Mouse (Mus musculus): ENCODE measurements around the gene Mettl17. TPM values are rescaled to one million over a fixed set of nuclear protein-coding genes. Genes with fewer than 3 reads are reported as not detected.

Mettl17 gene
- polyA plus RNA-seq, 1 experiment from 2014 or later, result 57.7 TPM

GRCm38 (mm10) chr14:51930824-51931223 is 46.2 kb downstream of the Mettl17 start:
- no peak overlapping the region for H3K4me2 ChIP-seq (ENCODE audit: low read depth, low read length)
- no peaks in the 10 kb centered on the region for H3K36me3 ChIP-seq (ENCODE audit: control insufficient read depth, insufficient read depth, low read length)
- H3K9me3 ChIP-seq (replicated peaks; ENCODE audit: control insufficient read depth, low read length), result 0 out of 2 replicates have a peak, but pooled peaks cover 2% of the 10 kb centered on the region
- peaks cover 24% of the 10 kb centered on the region for H3K4me1 ChIP-seq (ENCODE audit: control insufficient read depth, insufficient read depth, low read length)
- peak; percentile 70 for ATAC-seq (ENCODE audit: insufficient read depth, low FRiP score)
- H3K27ac ChIP-seq (ENCODE audit: low read length), result peak overlapping the region; percentile 70; the same call in 1 of the 2 replicates
- H3K4me3 ChIP-seq (replicated peaks; ENCODE audit: low read length), result no peak overlapping the region
- no peak overlapping the region for H3K9ac ChIP-seq (ENCODE audit: low read length)
- H3K27me3 ChIP-seq (ENCODE audit: control insufficient read depth, insufficient read depth, low read length), result no peaks in the 10 kb centered on the region
- 23% methylated on average over 5 of the region's 5 CpGs for WGBS

GRCm38 (mm10) chr14:51932092-51933020 is 47.7 kb downstream of the Mettl17 start:
- Histone ChIP-seq H3K4me2 (ENCODE audit: low read depth, low read length) (no peak overlapping the region), H3K4me3 (replicated peaks; ENCODE audit: low read length) (no peak overlapping the region), H3K27ac (ENCODE audit: low read length) (peak overlapping the region; percentile 92), H3K4me1 (ENCODE audit: control insufficient read depth, insufficient read depth, low read length) (peaks cover 24% of the 10 kb centered on the region), H3K27me3 (ENCODE audit: control insufficient read depth, insufficient read depth, low read length) (no peaks in the 10 kb centered on the region), H3K9me3 (replicated peaks; ENCODE audit: control insufficient read depth, low read length) (0 out of 2 replicates have a peak, but pooled peaks cover 2% of the 10 kb centered on the region), H3K36me3 (ENCODE audit: control insufficient read depth, insufficient read depth, low read length) (no peaks in the 10 kb centered on the region), H3K9ac (ENCODE audit: low read length) (peak overlapping the region; percentile 35; the same call in 1 of the 2 replicates)
- ATAC-seq (ENCODE audit: insufficient read depth, low FRiP score), result peak; percentile 52; the same call in 1 of the 2 replicates
- 32% methylated on average over 10 of the region's 10 CpGs for WGBS

- Histone ChIP-seq H3K27me3 (ENCODE audit: control insufficient read depth, insufficient read depth, low read length) (no peaks in the 10 kb centered on the region), H3K4me2 (ENCODE audit: low read depth, low read length) (no peak overlapping the region), H3K4me3 (replicated peaks; ENCODE audit: low read length) (no peak overlapping the region), H3K36me3 (ENCODE audit: control insufficient read depth, insufficient read depth, low read length) (no peaks in the 10 kb centered on the region), H3K27ac (ENCODE audit: low read length) (no peak overlapping the region), H3K9me3 (replicated peaks; ENCODE audit: control insufficient read depth, low read length) (peaks cover 12% of the 10 kb centered on the region; the same call in 1 of the 2 replicates), H3K4me1 (ENCODE audit: control insufficient read depth, insufficient read depth, low read length) (peaks cover 6% of the 10 kb centered on the region; the same call in 1 of the 2 replicates), H3K9ac (ENCODE audit: low read length) (no peak overlapping the region)
- 82% methylated on average over 9 of the region's 9 CpGs for WGBS
- ATAC-seq (ENCODE audit: insufficient read depth, low FRiP score), result no peak
These were observed 54.4 kb downstream of the Mettl17 start for GRCm38 (mm10) chr14:51939005-51939404.

- Histone ChIP-seq H3K4me1 (ENCODE audit: control insufficient read depth, insufficient read depth, low read length) (peaks cover 6% of the 10 kb centered on the region; the same call in 1 of the 2 replicates), H3K27me3 (ENCODE audit: control insufficient read depth, insufficient read depth, low read length) (no peaks in the 10 kb centered on the region), H3K27ac (ENCODE audit: low read length) (no peak overlapping the region), H3K4me3 (replicated peaks; ENCODE audit: low read length) (no peak overlapping the region), H3K4me2 (ENCODE audit: low read depth, low read length) (no peak overlapping the region), H3K9me3 (replicated peaks; ENCODE audit: control insufficient read depth, low read length) (peaks cover 9% of the 10 kb centered on the region; the same call in 1 of the 2 replicates), H3K9ac (ENCODE audit: low read length) (peak overlapping the region; percentile 35; the same call in 1 of the 2 replicates), H3K36me3 (ENCODE audit: control insufficient read depth, insufficient read depth, low read length) (no peaks in the 10 kb centered on the region)
- 41% methylated on average over 8 of the region's 8 CpGs for WGBS
- ATAC-seq (ENCODE audit: insufficient read depth, low FRiP score), result peak; percentile 47; the same call in 1 of the 2 replicates
These were observed 56.4 kb downstream of the Mettl17 start for GRCm38 (mm10) chr14:51940944-51941560.

- no peak for ATAC-seq (ENCODE audit: insufficient read depth, low FRiP score)
- Histone ChIP-seq H3K4me1 (ENCODE audit: control insufficient read depth, insufficient read depth, low read length) (peaks cover 6% of the 10 kb centered on the region; the same call in 1 of the 2 replicates), H3K36me3 (ENCODE audit: control insufficient read depth, insufficient read depth, low read length) (no peaks in the 10 kb centered on the region), H3K27ac (ENCODE audit: low read length) (no peak overlapping the region), H3K9me3 (replicated peaks; ENCODE audit: control insufficient read depth, low read length) (peaks cover 9% of the 10 kb centered on the region; the same call in 1 of the 2 replicates), H3K9ac (ENCODE audit: low read length) (no peak overlapping the region; the same call in 1 of the 2 replicates), H3K4me3 (replicated peaks; ENCODE audit: low read length) (no peak overlapping the region), H3K27me3 (ENCODE audit: control insufficient read depth, insufficient read depth, low read length) (no peaks in the 10 kb centered on the region), H3K4me2 (ENCODE audit: low read depth, low read length) (no peak overlapping the region)
- WGBS, result 66% methylated on average over 9 of the region's 9 CpGs
These were observed 56.9 kb downstream of the Mettl17 start for GRCm38 (mm10) chr14:51941577-51941976.

- Histone ChIP-seq H3K4me3 (replicated peaks; ENCODE audit: low read length) (no peak overlapping the region), H3K4me1 (ENCODE audit: control insufficient read depth, insufficient read depth, low read length) (peaks cover 6% of the 10 kb centered on the region; the same call in 1 of the 2 replicates), H3K27ac (ENCODE audit: low read length) (no peak overlapping the region), H3K27me3 (ENCODE audit: control insufficient read depth, insufficient read depth, low read length) (no peaks in the 10 kb centered on the region), H3K9me3 (replicated peaks; ENCODE audit: control insufficient read depth, low read length) (peaks cover 9% of the 10 kb centered on the region; the same call in 1 of the 2 replicates), H3K4me2 (ENCODE audit: low read depth, low read length) (no peak overlapping the region), H3K9ac (ENCODE audit: low read length) (no peak overlapping the region), H3K36me3 (ENCODE audit: control insufficient read depth, insufficient read depth, low read length) (no peaks in the 10 kb centered on the region)
- no peak for ATAC-seq (ENCODE audit: insufficient read depth, low FRiP score)
- 63% methylated on average over 7 of the region's 7 CpGs for WGBS
These were observed 57.6 kb downstream of the Mettl17 start for GRCm38 (mm10) chr14:51942236-51942635.

Small RNAs within 50 kb of the gene (microRNA-seq; reads per million reads assigned to microRNA genes)
- not detected for gene Gm27375

Other genes with a start within 250 kb of the Mettl17 start
- gene Gm4181, start 249.2 kb upstream of the Mettl17 start, polyA plus RNA-seq (2015; fragmentation: Nextera tagmentation; extraction: Ambion mirVana), result not detected in 2 replicates
- gene Gm17079, start 189.4 kb upstream of the Mettl17 start, polyA plus RNA-seq (2015; fragmentation: Nextera tagmentation; extraction: Ambion mirVana), result not detected in 2 replicates
- not detected in 2 replicates for gene Gm5800, start 167.7 kb upstream of the Mettl17 start, polyA plus RNA-seq (2015; fragmentation: Nextera tagmentation; extraction: Ambion mirVana)
- gene Ang4, start 111.3 kb upstream of the Mettl17 start, polyA plus RNA-seq (2015; fragmentation: Nextera tagmentation; extraction: Ambion mirVana), result 0.66 TPM in 1 of 2 replicates, not detected in the other
- not detected in 2 replicates for gene AY358078, start 84.8 kb upstream of the Mettl17 start, polyA plus RNA-seq (2015; fragmentation: Nextera tagmentation; extraction: Ambion mirVana)
- 0.19 and 0.79 TPM in 2 replicates for gene Ear6, start 31.1 kb upstream of the Mettl17 start, polyA plus RNA-seq (2015; fragmentation: Nextera tagmentation; extraction: Ambion mirVana)
- 0.89 and 0.98 TPM in 2 replicates for gene Slc39a2, start 8.0 kb downstream of the Mettl17 start, polyA plus RNA-seq (2015; fragmentation: Nextera tagmentation; extraction: Ambion mirVana)
- 125 and 143 TPM in 2 replicates for gene Ndrg2, start 29.3 kb downstream of the Mettl17 start, polyA plus RNA-seq (2015; fragmentation: Nextera tagmentation; extraction: Ambion mirVana)
- not detected in 2 replicates for gene Tppp2, start 33.6 kb downstream of the Mettl17 start, polyA plus RNA-seq (2015; fragmentation: Nextera tagmentation; extraction: Ambion mirVana)
- gene Rnase13, start 37.9 kb downstream of the Mettl17 start, polyA plus RNA-seq (2015; fragmentation: Nextera tagmentation; extraction: Ambion mirVana), result not detected in 2 replicates
- gene Arhgef40, start 99.9 kb downstream of the Mettl17 start, polyA plus RNA-seq (2015; fragmentation: Nextera tagmentation; extraction: Ambion mirVana), result 81.9 and 92.6 TPM in 2 replicates
- gene Tmem253, start 130.8 kb downstream of the Mettl17 start, polyA plus RNA-seq (2015; fragmentation: Nextera tagmentation; extraction: Ambion mirVana), result 8.0 and 12.8 TPM in 2 replicates
- 23.1 and 24.4 TPM in 2 replicates for gene Zfp219, start 135.9 kb downstream of the Mettl17 start, polyA plus RNA-seq (2015; fragmentation: Nextera tagmentation; extraction: Ambion mirVana)
- not detected in 2 replicates for gene Olfr221, start 157.6 kb downstream of the Mettl17 start, polyA plus RNA-seq (2015; fragmentation: Nextera tagmentation; extraction: Ambion mirVana)
- 504 and 528 TPM in 2 replicates for gene Hnrnpc, start 219.2 kb downstream of the Mettl17 start, polyA plus RNA-seq (2015; fragmentation: Nextera tagmentation; extraction: Ambion mirVana)
- gene Rpgrip1, start 225.9 kb downstream of the Mettl17 start, polyA plus RNA-seq (2015; fragmentation: Nextera tagmentation; extraction: Ambion mirVana), result 50.0 and 51.5 TPM in 2 replicates